Mouse (Mus musculus) heart, embryonic 14.5 days (tissue): ENCODE measurements at regions not wholly inside any gene's neighbourhood (a gene's known extent, or its start where the extent isn't known, plus 50 kb on each side); places are given as distances from the start of the nearest gene placed in this dataset.

ENCODE experiments used
- ATAC-seq: fragments of 200-750 bp; cut with Nextera tagmentation; 2 replicates; pipeline ENCODE4 v1.8.0; 2017; ENCODE audit warnings: low read depth, moderate TSS enrichment; ENCODE audit not compliant: insufficient number of reproducible peaks, insufficient read depth, low FRiP score
- H3K27ac ChIP-seq, 2 experiments: fragments of 200-500 bp in 1 of 2; fragments of 300-500 bp in 1 of 2; sonication (generic) in 1 of 2; replicated peaks in 1 of 2; 2 replicates each; pipeline ENCODE4 v1.5.1; 2012 to 2014; ENCODE audit warnings: low read depth in 2 of 2, low read length in 2 of 2, control low read depth in 1 of 2, mild to moderate bottlenecking in 1 of 2, mixed read lengths in 1 of 2; ENCODE audit not compliant: control insufficient read depth in 1 of 2, insufficient read depth in 1 of 2
- H3K27me3 ChIP-seq: fragments of 300-500 bp; sonication (generic); 2 replicates; pipeline ENCODE4 v1.6.1; 2014; ENCODE audit warnings: mild to moderate bottlenecking, low read length, control low read depth; ENCODE audit not compliant: control insufficient read depth, insufficient read depth
- H3K36me3 ChIP-seq: fragments of 300-500 bp; sonication (generic); 2 replicates; pipeline ENCODE4 v1.6.1; 2014; ENCODE audit warnings: mild to moderate bottlenecking, control low read depth, low read length, mixed read lengths; ENCODE audit not compliant: control insufficient read depth, insufficient read depth
- H3K4me1 ChIP-seq, 2 experiments: fragments of 200-500 bp in 1 of 2; fragments of 300-500 bp in 1 of 2; sonication (generic) in 1 of 2; 2 replicates each; pipeline ENCODE4 v1.6.1; 2012 to 2014; ENCODE audit warnings: low read length in 2 of 2, control low read depth in 1 of 2, mixed read lengths in 1 of 2; ENCODE audit not compliant: control insufficient read depth in 2 of 2, insufficient read depth in 2 of 2
- H3K4me2 ChIP-seq: fragments of 300-500 bp; sonication (generic); 2 replicates; pipeline ENCODE4 v1.6.1; 2014; ENCODE audit warnings: mild to moderate bottlenecking, low read length
- H3K4me3 ChIP-seq, 2 experiments: fragments of 200-500 bp in 1 of 2; fragments of 300-500 bp in 1 of 2; sonication (generic) in 1 of 2; 2 replicates each; pipeline ENCODE4 v1.5.1; 2012 to 2014; ENCODE audit warnings: low read length in 2 of 2, mild to moderate bottlenecking in 2 of 2, control low read depth in 1 of 2, low read depth in 1 of 2, moderate library complexity in 1 of 2; ENCODE audit not compliant: control insufficient read depth in 1 of 2, insufficient read depth in 1 of 2
- H3K9ac ChIP-seq: fragments of 300-500 bp; sonication (generic); 2 replicates; pipeline ENCODE4 v1.6.1; 2014; ENCODE audit warnings: mild to moderate bottlenecking, low read length
- H3K9me3 ChIP-seq: fragments of 300-500 bp; sonication (generic); 2 replicates; pipeline ENCODE4 v1.6.1; 2016; ENCODE audit warnings: low read length, control low read depth; ENCODE audit not compliant: control insufficient read depth
- WGBS: fragments of 180-500 bp; shearing (Covaris S2); extraction: QIAGEN DNeasy Blood & Tissue Kit; methylation state at CpG from one replicate; pipeline ENCODE4 v1.1.7; 2014; 5-methylcytosine and 5-hydroxymethylcytosine counted together

DNA sequence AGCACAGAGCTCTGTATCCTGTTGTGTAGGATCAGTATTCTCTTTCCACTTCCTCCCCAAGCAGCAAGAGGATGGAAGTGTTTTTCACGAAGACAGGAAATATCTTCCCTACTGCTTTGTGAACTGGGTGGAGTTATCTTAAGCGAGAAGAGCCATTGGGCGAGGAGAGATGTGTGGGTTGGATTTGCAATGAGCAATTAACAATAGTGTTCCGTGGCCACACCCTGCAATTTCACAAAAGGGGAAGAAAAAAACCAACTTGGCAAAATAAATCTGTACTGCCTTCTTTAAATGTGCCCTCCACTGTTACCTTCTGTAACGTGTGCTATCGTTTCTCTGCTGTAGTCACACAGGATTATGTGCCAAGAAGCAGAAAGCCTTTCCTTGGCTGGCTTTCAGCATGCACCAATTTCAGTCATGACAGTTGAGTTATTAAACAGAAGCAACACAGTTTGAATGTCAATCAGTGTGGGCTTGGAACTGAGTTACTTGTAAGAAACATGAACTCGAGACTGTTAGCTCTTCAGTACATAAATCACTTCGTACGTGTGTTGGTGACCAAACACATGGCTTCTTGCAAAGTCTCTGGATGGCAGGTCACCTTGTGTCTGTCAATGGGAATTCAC lies 172.0 kb upstream of the Ankrd55 start:
- H3K36me3 ChIP-seq, result no peaks in the 10 kb centered on the region
- peaks cover 22 to 34% of the 10 kb centered on the region in 2 experiments for H3K4me1 ChIP-seq
- H3K4me2 ChIP-seq, result 0 out of 2 replicates have a peak overlapping the region, but pooled peaks have one; percentile 7
- ATAC-seq, result no peak; the same call in 1 of the 2 replicates
- H3K27ac ChIP-seq, result peak overlapping the region; percentile 60 to 69
- 55% methylated on average over 9 of the region's 9 CpGs for WGBS
- no peaks in the 10 kb centered on the region for H3K27me3 ChIP-seq
- no peak overlapping the region; the same call in 1 of the 2 replicates for H3K9ac ChIP-seq
- no peaks in the 10 kb centered on the region for H3K9me3 ChIP-seq
- H3K4me3 ChIP-seq, result no peak overlapping the region

DNA sequence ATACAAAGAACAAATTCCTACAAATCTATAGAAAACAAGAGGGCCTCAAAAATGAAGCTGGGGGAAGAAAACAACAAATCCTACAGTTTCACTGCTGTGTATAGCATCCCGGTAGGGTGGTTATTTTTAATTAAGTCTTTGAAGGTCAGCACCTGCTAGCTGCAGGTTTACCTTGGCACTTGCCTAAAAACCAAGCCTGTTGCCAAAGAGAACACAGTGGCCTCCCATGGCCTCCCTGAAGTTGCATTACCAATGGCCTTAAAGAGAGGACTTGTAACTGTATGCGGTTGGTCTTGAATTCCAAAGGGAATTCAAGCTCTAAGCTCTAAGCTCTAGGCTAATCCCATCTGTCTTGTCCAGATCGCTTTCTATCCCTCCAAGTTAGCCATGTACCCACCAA lies 169.7 kb upstream of the Ankrd55 start:
- Histone ChIP-seq H3K4me3 (no peak overlapping the region), H3K9ac (no peak overlapping the region), H3K4me1 (peaks cover 29 to 38% of the 10 kb centered on the region in 2 experiments), H3K4me2 (no peak overlapping the region), H3K36me3 (no peaks in the 10 kb centered on the region), H3K27ac (peak overlapping the region in 1 of 2 experiments; percentile 70; a peak in 2 of 4 replicates), H3K9me3 (no peaks in the 10 kb centered on the region), H3K27me3 (no peaks in the 10 kb centered on the region)
- no peak for ATAC-seq
- WGBS, result 94% methylated on average over 3 of the region's 3 CpGs

DNA sequence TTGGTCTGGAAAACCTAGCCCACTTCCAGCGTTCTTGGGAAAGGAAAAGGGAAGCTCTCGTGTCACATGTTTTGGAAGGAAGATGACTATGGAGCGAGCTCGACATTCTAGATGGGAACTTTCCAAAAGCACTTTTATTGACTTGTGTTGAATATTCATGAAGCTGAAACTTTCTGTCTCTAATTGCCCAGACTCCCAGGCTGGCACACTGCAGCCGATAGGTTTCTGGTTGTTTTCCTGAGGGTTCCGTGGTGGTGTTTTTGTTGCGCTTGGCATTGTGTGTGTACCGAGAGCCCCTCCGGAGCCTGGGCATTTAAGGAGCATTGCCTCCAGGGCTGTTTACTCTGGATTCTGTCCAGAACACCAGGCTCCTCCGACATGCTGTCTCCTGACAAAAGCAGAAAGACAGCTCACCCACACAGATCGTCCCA lies 168.6 kb upstream of the Ankrd55 start:
- Histone ChIP-seq H3K27ac (peak overlapping the region; percentile 70 to 75), H3K4me1 (peaks cover 27 to 38% of the 10 kb centered on the region in 2 experiments), H3K36me3 (no peaks in the 10 kb centered on the region), H3K27me3 (no peaks in the 10 kb centered on the region), H3K4me3 (no peak overlapping the region), H3K9ac (peak overlapping the region; percentile 25; the same call in 1 of the 2 replicates), H3K4me2 (peak overlapping the region; percentile 31; the same call in 1 of the 2 replicates), H3K9me3 (no peaks in the 10 kb centered on the region)
- no peak for ATAC-seq
- WGBS, result 45% methylated on average over 11 of the region's 11 CpGs

DNA sequence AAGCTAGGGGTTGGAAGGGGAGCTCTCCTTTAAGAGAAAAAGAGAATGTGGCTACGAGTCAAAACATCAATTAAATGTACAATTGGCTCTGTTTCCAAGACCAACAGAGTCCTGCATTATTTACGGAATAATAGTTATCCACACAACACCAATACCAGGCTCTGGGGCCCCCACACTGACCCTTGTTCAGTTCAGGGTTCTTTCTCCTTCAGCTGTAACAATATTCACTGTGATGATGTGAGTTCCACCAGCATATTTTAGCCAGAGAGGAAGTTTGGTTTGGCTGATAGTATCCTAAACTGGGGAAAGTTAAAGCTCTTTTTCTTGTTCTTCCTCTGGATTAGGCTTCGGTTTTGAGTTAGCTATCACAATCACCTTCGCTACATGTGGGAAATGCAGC lies 167.9 kb upstream of the Ankrd55 start:
- no peak for ATAC-seq
- no peak overlapping the region for H3K9ac ChIP-seq
- H3K4me2 ChIP-seq, result no peak overlapping the region
- H3K36me3 ChIP-seq, result no peaks in the 10 kb centered on the region
- H3K9me3 ChIP-seq, result no peaks in the 10 kb centered on the region
- peaks cover 27 to 35% of the 10 kb centered on the region in 2 experiments for H3K4me1 ChIP-seq
- peak overlapping the region; percentile 70 to 75 for H3K27ac ChIP-seq
- WGBS, result 60% methylated on average over 4 of the region's 4 CpGs
- H3K27me3 ChIP-seq, result no peaks in the 10 kb centered on the region
- H3K4me3 ChIP-seq, result no peak overlapping the region

DNA sequence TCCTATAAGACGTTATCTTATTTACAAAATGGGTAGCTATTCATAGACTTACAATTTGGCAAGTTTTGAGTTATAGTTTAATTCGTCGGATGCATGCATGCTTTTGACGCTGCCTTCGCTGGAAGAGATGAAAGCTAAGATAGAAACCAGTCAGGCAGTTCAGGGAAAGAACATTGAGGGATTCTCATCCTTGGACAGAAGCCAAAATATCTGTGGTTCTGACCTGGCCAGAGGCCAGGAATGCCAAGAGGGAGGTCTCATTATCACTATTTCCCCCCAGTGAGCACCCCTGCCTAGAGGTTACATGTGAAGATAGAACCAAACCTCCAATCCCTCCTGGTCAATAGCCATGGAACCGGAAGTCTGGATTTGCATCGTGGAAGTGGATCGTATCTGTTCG lies 167.1 kb upstream of the Ankrd55 start:
- Histone ChIP-seq H3K9me3 (no peaks in the 10 kb centered on the region), H3K27me3 (no peaks in the 10 kb centered on the region), H3K9ac (no peak overlapping the region), H3K4me3 (no peak overlapping the region), H3K4me2 (no peak overlapping the region), H3K27ac (peak overlapping the region; percentile 8 to 70; a peak in 3 of 4 replicates), H3K36me3 (no peaks in the 10 kb centered on the region), H3K4me1 (peaks cover 24 to 35% of the 10 kb centered on the region in 2 experiments)
- no peak for ATAC-seq
- WGBS, result 51% methylated on average over 9 of the region's 9 CpGs

DNA sequence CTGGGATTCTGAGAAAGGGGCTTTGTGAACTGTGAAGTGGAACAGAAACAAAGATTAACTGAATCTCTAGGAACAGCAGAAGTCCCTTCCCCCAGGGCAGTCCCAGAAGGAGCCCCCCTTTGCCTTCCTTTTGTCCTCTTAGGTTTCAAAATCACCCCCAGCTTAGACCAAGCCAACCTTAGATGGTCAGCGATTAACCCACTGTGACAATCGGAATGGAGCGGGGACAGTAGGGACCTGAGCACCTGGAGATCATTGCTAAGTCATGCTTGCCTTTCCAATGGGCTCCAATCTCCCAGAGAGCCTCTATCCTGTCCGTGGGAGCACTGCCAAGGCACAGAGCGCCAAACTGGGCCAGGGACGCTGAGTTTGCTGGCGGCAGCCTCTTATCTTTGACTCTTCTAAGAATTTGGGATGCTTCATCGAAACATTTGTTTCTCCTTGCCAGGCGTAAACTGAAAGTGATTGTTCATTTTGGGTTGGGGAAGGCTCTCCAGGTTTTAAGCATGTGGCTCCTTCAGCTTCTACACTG lies 165.3 kb upstream of the Ankrd55 start:
- Histone ChIP-seq H3K4me3 (no peak overlapping the region), H3K27ac (no peak overlapping the region), H3K4me2 (no peak overlapping the region), H3K9me3 (no peaks in the 10 kb centered on the region), H3K4me1 (peaks cover 19 to 23% of the 10 kb centered on the region in 2 experiments), H3K9ac (no peak overlapping the region), H3K36me3 (no peaks in the 10 kb centered on the region), H3K27me3 (no peaks in the 10 kb centered on the region)
- ATAC-seq, result no peak
- 48% methylated on average over 9 of the region's 9 CpGs for WGBS

DNA sequence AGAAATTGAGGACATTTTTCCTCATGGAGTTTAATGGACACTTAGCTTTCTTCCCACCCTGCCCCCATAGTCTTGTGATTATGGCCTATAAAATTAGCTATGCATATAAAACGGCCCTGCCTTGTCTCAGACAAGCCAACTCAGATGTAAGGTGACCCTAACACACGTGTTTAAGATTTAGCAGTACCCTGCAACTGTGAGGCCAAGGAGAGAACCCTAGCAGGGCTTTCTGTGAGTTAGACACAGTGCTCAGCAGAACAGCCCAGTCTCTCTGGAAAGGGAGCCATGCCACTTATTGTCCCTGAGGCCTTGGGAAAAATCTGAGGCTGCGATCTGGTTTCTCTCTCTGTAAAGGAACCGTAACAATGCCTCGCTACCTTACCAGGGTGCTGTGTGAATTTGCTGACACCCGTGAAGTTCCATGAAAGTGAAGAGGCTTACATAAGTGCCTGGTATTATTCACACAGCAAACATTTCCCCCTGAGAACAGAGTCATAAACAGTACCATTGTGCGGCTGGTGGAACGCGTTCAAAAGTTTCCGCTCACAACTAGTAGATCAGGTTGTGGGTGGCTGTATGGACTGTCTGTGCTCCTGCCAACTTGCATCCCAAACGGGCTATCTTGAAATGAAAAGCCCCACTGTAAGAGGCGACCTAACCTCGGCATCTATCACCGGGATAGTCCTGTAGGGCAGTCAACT lies 162.3 kb upstream of the Ankrd55 start:
- Histone ChIP-seq H3K4me1 (peaks cover 9 to 10% of the 10 kb centered on the region in 2 experiments), H3K9me3 (no peaks in the 10 kb centered on the region), H3K4me2 (no peak overlapping the region), H3K9ac (no peak overlapping the region), H3K4me3 (no peak overlapping the region), H3K27ac (no peak overlapping the region), H3K36me3 (no peaks in the 10 kb centered on the region), H3K27me3 (no peaks in the 10 kb centered on the region)
- ATAC-seq, result no peak
- WGBS, result 72% methylated on average over 14 of the region's 14 CpGs
